Mouse (Mus musculus): ENCODE data around the gene Slc11a2.

- TF ChIP-seq CTCF (IDR thresholded peaks at IDR 0.05; ENCODE audit: low read depth, low read length) (no peak), POLR2A (IDR thresholded peaks at IDR 0.05; ENCODE audit: borderline replicate concordance, low read depth, low read length) (no peak)
Measured at GRCm38 (mm10) chr15:100391599-100391998, 33.3 kb downstream of the Slc11a2 start.

Measured in bone marrow macrophage, adult 2 months (primary cell).